Mouse (Mus musculus): ENCODE measurements around the gene Tuft1. TPM values are rescaled to one million over a fixed set of nuclear protein-coding genes. Genes with fewer than 3 reads are reported as not detected.

The Tuft1 gene
- polyA plus RNA-seq, 1 experiment from 2014 or later = 62.3 TPM

DNA sequence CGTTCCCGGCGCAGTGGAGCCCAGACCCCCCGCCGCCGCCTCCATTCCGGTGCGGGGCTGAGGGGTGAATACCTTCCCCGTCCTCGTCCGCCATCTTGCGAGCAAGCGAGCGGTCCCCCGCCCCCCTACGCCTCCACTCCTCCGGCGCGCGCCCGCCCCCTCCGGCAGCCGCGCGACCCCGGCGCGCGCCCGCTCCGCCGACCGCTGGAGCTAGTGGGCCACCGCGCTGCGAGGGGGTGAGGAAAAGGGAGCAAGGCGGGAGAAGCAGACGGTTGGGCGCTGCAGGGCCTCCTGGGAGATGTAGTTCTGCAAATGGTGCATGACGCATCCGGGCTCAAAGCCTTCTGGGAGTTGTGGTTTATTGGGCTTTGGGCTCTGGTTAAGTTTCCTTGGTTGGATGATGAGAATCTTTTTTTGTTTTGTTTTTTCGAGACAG lies 76.2 kb downstream of the Tuft1 start, which contains the start of gene Snx27:
Gene Snx27, minus strand, starts transcription at position 261 of the 436 bp plus-strand sequence.
- in situ Hi-C loops (cut with MboI; ENCODE audit: low pct_unique_long_range_greater_than_20kb) = no loop called here
- no peak for TF ChIP-seq CTCF (IDR thresholded peaks at IDR 0.05)
- ChIA-PET CTCF (interaction anchor here (1.0 kb wide), 1 partner anchor 13 kb away, joined by 3 read pairs; no protein-coding TSS in a partner anchor), POLR2A (interaction anchor here (1.7 kb wide), 2 partner anchors 18 to 38 kb away, joined by 5 to 6 read pairs; no protein-coding TSS in a partner anchor)
- no peaks in the 10 kb centered on the region for H3K27me3 ChIP-seq
- ATAC-seq = peak; percentile 93
- DNase-seq (ENCODE audit: low read depth, low spot score) = peak; percentile 84

- in situ Hi-C loops (cut with MboI; ENCODE audit: low pct_unique_long_range_greater_than_20kb) = no loop called here
- CTCF ChIA-PET = interaction anchor here (1.0 to 6.1 kb wide), 7 partner anchors 12 to 125 kb away, joined by 3 to 45 read pairs (median 4); no protein-coding TSS in a partner anchor
- POLR2A ChIA-PET = interaction anchor here (1.0 to 1.7 kb wide), 5 partner anchors 9 to 233 kb away, joined by 3 to 6 read pairs (median 5); no protein-coding TSS in a partner anchor
- DNase-seq (ENCODE audit: low read depth, low spot score) = no peak
- no peak for TF ChIP-seq CTCF (IDR thresholded peaks at IDR 0.05)
- H3K27me3 ChIP-seq = no peaks in the 10 kb centered on the region
- peak; percentile 68 for ATAC-seq
Observed at GRCm38 (mm10) chr3:94581793-94582455, 76.7 kb downstream of the Tuft1 start.

DNA sequence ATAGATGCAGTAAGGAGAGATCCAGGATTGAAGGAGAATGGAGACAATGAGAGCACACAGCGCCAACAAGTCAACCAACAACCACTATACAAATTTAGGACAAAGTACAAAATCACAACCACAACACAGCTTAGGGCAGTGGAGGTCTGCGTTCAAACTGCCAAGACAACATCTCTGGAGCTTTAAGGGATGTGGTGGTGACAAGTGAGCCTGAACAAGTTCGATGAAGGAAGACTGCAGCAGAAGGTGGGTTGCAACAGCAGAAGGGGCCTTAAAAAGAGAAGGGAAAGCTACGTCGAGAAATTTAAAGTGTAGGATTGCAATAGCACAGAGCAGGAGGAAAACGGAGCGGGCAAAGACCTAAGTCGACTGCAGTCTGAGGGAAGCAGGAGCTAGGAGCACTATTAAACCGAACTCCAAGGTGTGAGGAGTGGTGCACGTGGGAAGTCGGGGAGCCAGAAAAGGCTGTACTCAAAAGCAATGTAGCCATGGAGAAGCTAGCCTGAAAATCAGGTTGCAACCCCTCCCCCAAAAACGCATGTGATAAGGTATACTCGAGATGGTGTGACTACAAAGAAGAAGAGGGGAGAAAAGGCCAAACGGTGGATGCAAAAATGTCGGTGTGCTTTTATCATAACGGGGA lies 77.4 kb downstream of the Tuft1 start:
- H3K27me3 ChIP-seq = no peaks in the 10 kb centered on the region
- CTCF ChIA-PET = interaction anchor here (1.1 to 6.1 kb wide), 7 partner anchors 10 to 125 kb away, joined by 3 to 45 read pairs (median 6); no protein-coding TSS in a partner anchor
- ATAC-seq (no peak), DNase-seq (ENCODE audit: low read depth, low spot score) (no peak)
- POLR2A ChIA-PET = interaction anchor here (1.0 to 1.7 kb wide), 5 partner anchors 8 to 234 kb away, joined by 3 to 6 read pairs (median 5); no protein-coding TSS in a partner anchor
- in situ Hi-C loops (cut with MboI; ENCODE audit: low pct_unique_long_range_greater_than_20kb) = no loop called here
- no peak for TF ChIP-seq CTCF (IDR thresholded peaks at IDR 0.05)

- ATAC-seq = no peak
- no peak for DNase-seq (ENCODE audit: low read depth, low spot score)
- H3K27me3 ChIP-seq = no peaks in the 10 kb centered on the region
- in situ Hi-C loops (cut with MboI; ENCODE audit: low pct_unique_long_range_greater_than_20kb) = no loop called here
- CTCF ChIA-PET = interaction anchor here (1.1 to 2.3 kb wide), 2 partner anchors 13 to 22 kb away, joined by 3 to 9 read pairs; no protein-coding TSS in a partner anchor
- TF ChIP-seq CTCF (IDR thresholded peaks at IDR 0.05) = no peak
- POLR2A ChIA-PET = no interaction called here
Observed at GRCm38 (mm10) chr3:94574506-94574905, 84.2 kb downstream of the Tuft1 start.

DNA sequence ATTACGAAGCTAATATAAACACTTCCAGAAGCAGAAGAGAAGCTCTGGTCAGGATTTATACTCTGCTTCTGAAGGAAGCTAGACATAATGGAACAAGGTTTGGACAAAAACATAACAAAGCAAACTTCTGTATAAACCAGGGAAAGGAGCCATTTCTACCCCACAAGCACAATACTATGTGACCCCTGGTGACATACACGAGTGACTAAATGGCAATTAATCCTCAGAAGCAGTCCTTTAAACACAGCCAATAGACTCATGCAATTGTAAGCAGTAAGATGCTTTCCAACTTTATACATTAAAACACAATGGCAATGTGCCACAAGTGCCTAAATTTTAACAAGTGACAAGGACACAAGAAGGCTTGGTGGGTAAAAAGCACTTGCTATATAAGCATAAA lies 91.4 kb downstream of the Tuft1 start:
- ChIA-PET CTCF (interaction anchor here (1.4 to 10.2 kb wide), 5 partner anchors 11 to 48 kb away, joined by 3 to 115 read pairs (median 7); no protein-coding TSS in a partner anchor), POLR2A (interaction anchor here (1.5 kb wide), 1 partner anchor 12 kb away, joined by 6 read pairs; no protein-coding TSS in a partner anchor)
- in situ Hi-C loops (cut with MboI; ENCODE audit: low pct_unique_long_range_greater_than_20kb) = no loop called here
- DNase-seq (ENCODE audit: low read depth, low spot score) (no peak), ATAC-seq (no peak)
- no peak for TF ChIP-seq CTCF (IDR thresholded peaks at IDR 0.05)
- H3K27me3 ChIP-seq = no peaks in the 10 kb centered on the region

DNA sequence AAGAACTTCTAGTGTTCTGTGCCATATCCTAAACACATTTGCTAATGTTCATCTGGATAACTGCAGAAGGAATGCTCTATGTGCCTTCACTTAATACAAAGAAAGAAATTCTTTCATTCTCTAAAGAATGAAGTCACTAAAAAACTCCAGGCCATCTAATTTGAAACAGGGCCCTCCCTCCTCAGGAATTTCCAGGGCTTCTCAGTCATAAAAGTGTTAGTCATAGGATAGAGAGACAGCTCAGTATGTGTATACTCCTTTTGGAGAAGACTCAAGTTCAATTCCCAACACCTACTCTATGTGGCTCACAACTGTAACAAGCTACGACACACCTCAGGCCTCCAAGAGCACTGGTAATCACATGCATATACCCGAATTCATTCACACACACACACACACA lies 93.1 kb downstream of the Tuft1 start:
- TF ChIP-seq CTCF (IDR thresholded peaks at IDR 0.05) = no peak
- DNase-seq (ENCODE audit: low read depth, low spot score) (peak; percentile 77), ATAC-seq (peak; percentile 88)
- CTCF ChIA-PET = interaction anchor here (0.7 to 10.2 kb wide), 5 partner anchors 13 to 209 kb away, joined by 3 to 115 read pairs (median 7); no protein-coding TSS in a partner anchor
- no peaks in the 10 kb centered on the region for H3K27me3 ChIP-seq
- in situ Hi-C loops (cut with MboI; ENCODE audit: low pct_unique_long_range_greater_than_20kb) = no loop called here
- POLR2A ChIA-PET = interaction anchor here (0.7 to 2.3 kb wide), 3 partner anchors 12 to 54 kb away, joined by 6 to 10 read pairs (median 8); no protein-coding TSS in a partner anchor

GRCm38 (mm10) chr3:94565127-94565526 lies 93.5 kb downstream of the Tuft1 start:
- no peak for ATAC-seq
- H3K27me3 ChIP-seq = no peaks in the 10 kb centered on the region
- CTCF ChIA-PET = interaction anchor here (0.7 to 10.2 kb wide), 5 partner anchors 13 to 209 kb away, joined by 3 to 115 read pairs (median 7); no protein-coding TSS in a partner anchor
- POLR2A ChIA-PET = interaction anchor here (0.7 to 2.3 kb wide), 3 partner anchors 12 to 54 kb away, joined by 6 to 10 read pairs (median 8); no protein-coding TSS in a partner anchor
- no peak for TF ChIP-seq CTCF (IDR thresholded peaks at IDR 0.05)
- in situ Hi-C loops (cut with MboI; ENCODE audit: low pct_unique_long_range_greater_than_20kb) = no loop called here
- DNase-seq (ENCODE audit: low read depth, low spot score) = no peak

DNA sequence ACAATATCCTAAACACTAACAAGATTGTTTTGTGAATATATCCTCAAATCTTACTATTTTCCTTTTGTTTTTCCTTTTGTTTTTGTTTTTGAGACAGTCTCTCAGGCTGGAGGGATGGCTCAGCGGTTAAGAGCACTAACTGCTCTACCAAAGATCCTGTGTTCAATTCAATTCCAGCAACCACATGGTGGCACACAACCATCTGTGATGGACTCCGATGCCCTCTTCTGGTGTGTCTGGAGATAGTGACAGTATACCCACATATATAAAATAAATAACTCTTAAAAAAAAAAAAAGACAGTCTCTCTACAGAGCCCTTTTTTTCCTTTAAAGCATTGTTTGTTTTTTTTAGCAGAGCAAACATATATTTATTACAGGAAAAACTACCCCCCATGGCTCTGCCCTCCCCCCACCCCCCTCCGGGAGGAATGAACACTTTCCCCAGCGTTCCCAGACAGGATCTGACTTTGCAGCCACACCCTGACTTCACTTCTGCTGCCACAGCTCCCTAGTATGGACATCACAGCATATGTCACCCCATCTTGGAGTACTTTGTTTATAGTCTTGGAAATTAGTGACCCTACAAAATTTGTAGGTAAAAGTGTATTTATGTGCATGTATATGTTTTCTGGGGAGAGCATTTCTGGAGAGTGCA lies 94.2 kb downstream of the Tuft1 start:
- no peak for ATAC-seq

GRCm38 (mm10) chr3:94563163-94563562 lies 95.5 kb downstream of the Tuft1 start:
- no peaks in the 10 kb centered on the region for H3K27me3 ChIP-seq
- no peak for TF ChIP-seq CTCF (IDR thresholded peaks at IDR 0.05)
- no peak for ATAC-seq
- no peak for DNase-seq (ENCODE audit: low read depth, low spot score)
- CTCF ChIA-PET = interaction anchor here (1.0 to 10.2 kb wide), 4 partner anchors 15 to 196 kb away, joined by 3 to 115 read pairs (median 25); no protein-coding TSS in a partner anchor
- in situ Hi-C loops (cut with MboI; ENCODE audit: low pct_unique_long_range_greater_than_20kb) = no loop called here
- POLR2A ChIA-PET = interaction anchor here (1.6 to 2.3 kb wide), 2 partner anchors 16 to 18 kb away, joined by 3 to 6 read pairs; no protein-coding TSS in a partner anchor

More for the DNA sequence above, 94.2 kb downstream of the Tuft1 start:
- TF ChIP-seq CTCF (IDR thresholded peaks at IDR 0.05) = peak; percentile 55
- no peak for DNase-seq (ENCODE audit: low read depth, low spot score)
- POLR2A ChIA-PET = interaction anchor here (0.7 to 2.3 kb wide), 4 partner anchors 13 to 55 kb away, joined by 3 to 10 read pairs (median 7); no protein-coding TSS in a partner anchor
- H3K27me3 ChIP-seq = no peaks in the 10 kb centered on the region
- CTCF ChIA-PET = interaction anchor here (0.7 to 10.2 kb wide), 7 partner anchors 14 to 210 kb away, joined by 3 to 115 read pairs (median 4); no protein-coding TSS in a partner anchor
- in situ Hi-C loops (cut with MboI; ENCODE audit: low pct_unique_long_range_greater_than_20kb) = no loop called here

Other genes starting within 250 kb of the Tuft1 start
- 14.3 TPM for gene Tdrkh, start 245.6 kb downstream of the Tuft1 start, polyA plus RNA-seq (2021)
- 101 TPM for gene Mrpl9, start 215.6 kb downstream of the Tuft1 start, polyA plus RNA-seq (2021)
- 1.1 TPM for gene Oaz3, start 215.0 kb downstream of the Tuft1 start, polyA plus RNA-seq (2021)
- gene Celf3, start 180.6 kb downstream of the Tuft1 start, polyA plus RNA-seq (2021) = 0.17 TPM
- 0.19 TPM for gene Riiad1, start 178.5 kb downstream of the Tuft1 start, polyA plus RNA-seq (2021)
- gene Snx27, start 76.2 kb downstream of the Tuft1 start, polyA plus RNA-seq (2021) = 83.8 TPM
- gene Gm10972, start 15.8 kb downstream of the Tuft1 start, polyA plus RNA-seq (2021) = not detected
- gene Selenbp2, start 34.7 kb upstream of the Tuft1 start, polyA plus RNA-seq (2021) = 0.36 TPM
- 6.8 TPM for gene Cgn, start 127.6 kb upstream of the Tuft1 start, polyA plus RNA-seq (2021)
- gene Pogz, start 178.7 kb upstream of the Tuft1 start, polyA plus RNA-seq (2021) = 32.8 TPM
- 585 TPM for gene Psmb4, start 228.1 kb upstream of the Tuft1 start, polyA plus RNA-seq (2021)